Mouse (Mus musculus) B cell, adult (primary cell): ENCODE measurements around the gene Crebl2. TPM values are rescaled to one million over a fixed set of nuclear protein-coding genes. Genes with fewer than 3 reads are reported as not detected.

Experiments used
- total RNA-seq: library from RNA; stranded (reverse); gene quantifications from 4 replicates; pipeline ENCODE4 v1.2.4, GENCODE M21; 2023; ENCODE audit not compliant: inconsistent age

Crebl2 gene
- 26.3 to 38.2 TPM (median 29.6 TPM) in 4 replicates for total RNA-seq

DNA sequence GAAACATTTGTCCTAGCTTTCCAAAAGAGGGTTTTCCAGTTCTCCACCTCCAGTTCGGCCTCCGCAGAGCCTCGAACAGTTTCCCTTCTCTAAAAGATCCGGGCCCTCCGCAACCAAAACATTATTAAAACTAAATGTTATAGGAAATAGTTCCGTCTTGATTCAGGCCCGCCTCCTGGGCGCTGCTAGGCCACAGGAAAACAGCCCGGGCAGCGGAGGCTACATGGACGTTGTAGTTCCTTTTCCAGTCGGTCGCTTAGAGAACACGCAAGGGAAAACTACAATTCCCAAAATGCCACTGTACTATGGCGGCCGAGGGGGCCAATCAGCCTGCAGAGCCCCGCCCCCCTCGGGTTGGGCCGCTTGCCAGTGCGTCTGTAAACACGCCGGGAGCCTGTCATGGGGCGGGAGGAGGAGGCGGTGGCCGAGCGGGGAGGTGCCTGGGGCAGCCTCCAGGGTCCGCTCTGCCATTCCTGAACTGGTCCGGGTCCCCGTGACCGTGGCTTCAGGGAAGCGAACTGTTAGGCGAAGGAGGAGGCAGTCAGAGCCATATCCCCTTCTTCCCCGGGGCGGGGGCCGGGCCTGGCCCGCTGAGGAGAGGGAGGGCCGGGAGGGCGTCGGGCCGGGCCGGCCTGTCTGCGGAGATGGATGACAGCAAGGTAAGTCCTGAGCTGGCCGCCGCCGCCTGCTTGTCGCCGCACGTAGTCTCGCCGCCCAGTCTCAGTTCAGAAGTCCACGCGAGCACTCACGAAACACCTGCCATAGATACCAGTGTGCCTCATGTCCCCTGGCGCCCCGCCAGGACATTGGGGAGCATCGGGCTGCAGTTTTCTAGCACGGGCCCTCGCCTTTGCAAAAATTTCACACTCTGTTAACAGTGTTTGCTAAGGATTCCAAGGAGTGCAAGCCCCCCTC, at the start of gene Crebl2:
Gene Crebl2 (plus strand): TSS at position 369 of the 915 bp plus-strand sequence.

DNA sequence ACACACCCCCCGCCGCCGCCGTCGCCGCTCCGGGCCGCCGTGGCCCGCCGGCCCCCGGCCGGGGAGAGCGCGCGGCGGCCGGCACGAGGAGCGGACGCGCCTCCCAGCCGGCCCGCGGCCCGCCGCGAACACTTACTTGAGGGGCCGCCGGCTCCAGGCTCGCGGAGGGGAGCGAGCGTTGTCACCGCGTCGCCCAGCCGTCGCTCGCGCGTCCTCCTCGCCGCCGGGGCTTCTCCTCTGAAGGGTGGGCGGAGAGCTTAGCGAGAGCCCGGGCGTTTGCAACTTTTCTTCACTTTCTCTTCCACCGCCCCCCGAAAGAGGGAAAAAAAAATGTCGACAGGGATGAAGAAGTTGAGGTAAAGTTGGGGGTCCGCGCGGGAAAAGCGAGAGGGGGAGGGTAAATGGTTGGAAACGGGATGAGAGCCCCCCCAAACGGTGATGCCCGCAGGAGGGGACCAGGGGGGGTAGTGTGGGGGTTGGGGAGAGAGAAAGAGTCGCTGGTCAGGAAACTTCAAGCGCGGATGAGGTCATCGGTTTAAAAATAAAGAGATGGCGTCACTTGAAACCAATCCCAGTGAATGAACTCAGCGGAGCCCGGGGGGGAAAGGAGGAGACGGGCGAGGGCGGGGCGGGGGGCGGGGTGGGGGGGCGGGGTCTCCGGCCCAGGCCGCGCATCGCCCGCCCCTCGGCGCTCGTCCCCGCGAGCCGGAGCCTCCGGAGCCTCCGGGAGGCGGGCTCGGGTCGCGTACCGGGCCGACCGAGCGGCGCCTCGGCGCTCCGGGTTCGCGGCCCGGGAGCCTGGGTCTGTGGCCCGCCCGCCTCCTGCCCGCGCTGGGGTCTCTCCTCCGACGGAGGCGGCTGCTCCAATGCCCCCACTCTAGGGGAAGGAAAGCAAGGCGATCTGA, 37.6 kb upstream of the Crebl2 start, which contains the start of gene Dusp16:
Gene Dusp16 (minus strand): TSS at position 485 of the 905 bp plus-strand sequence.

DNA sequence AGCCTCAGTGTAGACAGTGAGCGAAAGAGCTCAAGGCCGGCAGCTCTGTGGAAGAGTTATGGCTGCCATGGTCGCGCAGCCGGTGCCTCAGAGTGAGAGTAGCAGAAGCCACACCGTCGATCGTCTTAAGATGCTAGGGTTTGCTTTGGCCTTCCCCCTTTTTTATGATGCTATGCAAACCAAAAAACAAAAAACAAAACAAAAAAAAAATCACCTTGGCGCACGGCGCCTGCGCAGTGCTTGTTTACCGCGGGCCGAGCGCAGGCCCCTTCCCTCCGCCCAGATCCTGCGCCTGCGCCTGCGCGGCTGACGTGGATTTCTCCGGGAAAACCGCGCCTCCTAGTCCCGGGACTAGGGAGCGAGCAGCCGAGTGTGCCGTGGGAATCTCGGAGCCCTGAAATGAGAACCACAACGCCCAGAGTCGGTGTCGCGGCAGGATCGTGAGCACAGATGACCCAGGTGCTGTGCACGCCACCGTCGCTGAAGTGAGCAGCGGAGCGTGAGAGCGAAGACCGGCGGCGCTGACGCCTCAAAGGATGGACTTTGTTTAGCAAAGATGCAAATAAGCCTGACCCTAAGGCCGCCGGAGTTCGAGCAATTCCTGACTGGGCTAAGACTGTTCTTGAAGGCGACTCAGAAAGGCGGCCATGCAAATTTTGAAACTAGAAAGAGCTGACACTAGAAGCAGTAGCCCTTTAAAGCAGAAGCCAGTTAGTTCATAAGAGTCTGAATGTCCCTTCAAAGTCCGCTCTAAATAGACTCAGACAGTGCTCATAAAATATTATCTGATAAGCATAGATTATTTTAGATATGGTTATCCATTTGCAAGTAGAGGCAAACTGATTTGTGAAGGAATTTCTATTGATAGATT, 68.4 kb downstream of the Crebl2 start, which contains the start of gene Gpr19:
Gene Gpr19 (minus strand): TSS at position 484 of the 871 bp plus-strand sequence.

Other genes with a start within 250 kb of the Crebl2 start
- 0.42 to 0.61 TPM in 2 of 4 replicates, not detected in the others for gene Mansc1, start 197.7 kb upstream of the Crebl2 start, total RNA-seq
- 13.5 to 14.7 TPM (median 13.9 TPM) in 4 replicates for gene Borcs5, start 190.6 kb upstream of the Crebl2 start, total RNA-seq
- 44.6 to 50.6 TPM (median 47.8 TPM) in 4 replicates for gene Dusp16, start 37.5 kb upstream of the Crebl2 start, total RNA-seq
- 10.9 to 13.9 TPM (median 12.0 TPM) in 4 replicates for gene Gpr19, start 68.4 kb downstream of the Crebl2 start, total RNA-seq
- 113 to 121 TPM (median 118 TPM) in 4 replicates for gene Cdkn1b, start 90.2 kb downstream of the Crebl2 start, total RNA-seq
- 0.18 to 0.74 TPM (median 0.43 TPM) in 4 replicates for gene Apold1, start 151.6 kb downstream of the Crebl2 start, total RNA-seq
- 139 to 145 TPM (median 142 TPM) in 4 replicates for gene Ddx47, start 181.5 kb downstream of the Crebl2 start, total RNA-seq
- gene Gprc5a, start 235.5 kb downstream of the Crebl2 start, total RNA-seq = 0.87 to 1.5 TPM (median 1.5 TPM) in 4 replicates